Mouse (Mus musculus): ENCODE measurements at regions not wholly inside any gene's neighbourhood (a gene's known extent, or its start where the extent isn't known, plus 50 kb on each side); places are given as distances from the start of the nearest gene placed in this dataset.

- CTCF ChIA-PET = no interaction called here
Measured at GRCm38 (mm10) chr3:143447005-143447709, 565.4 kb upstream of the Pkn2 start.

- CTCF ChIA-PET = no interaction called here
Measured at GRCm38 (mm10) chr3:143417401-143417800, 535.6 kb upstream of the Pkn2 start.

GRCm38 (mm10) chr3:143411655-143412054 lies 529.9 kb upstream of the Pkn2 start:
- CTCF ChIA-PET = no interaction called here

GRCm38 (mm10) chr3:143398966-143399365 lies 517.2 kb upstream of the Pkn2 start:
- CTCF ChIA-PET = no interaction called here

- CTCF ChIA-PET = no interaction called here
Measured at GRCm38 (mm10) chr3:143384357-143384756, 502.6 kb upstream of the Pkn2 start.

GRCm38 (mm10) chr3:143379193-143379592 lies 497.4 kb upstream of the Pkn2 start:
- CTCF ChIA-PET = no interaction called here

GRCm38 (mm10) chr3:143377446-143377845 lies 495.6 kb upstream of the Pkn2 start:
- CTCF ChIA-PET = no interaction called here

- CTCF ChIA-PET = no interaction called here
Measured at GRCm38 (mm10) chr3:143375527-143376061, 493.8 kb upstream of the Pkn2 start.

GRCm38 (mm10) chr3:143373501-143373900 lies 491.7 kb upstream of the Pkn2 start:
- CTCF ChIA-PET = no interaction called here

GRCm38 (mm10) chr3:143369002-143369401 lies 487.2 kb upstream of the Pkn2 start:
- CTCF ChIA-PET = no interaction called here

GRCm38 (mm10) chr3:143340032-143340431 lies 458.2 kb upstream of the Pkn2 start:
- CTCF ChIA-PET = no interaction called here

- CTCF ChIA-PET = interaction anchor here (0.6 kb wide), 1 partner anchor 13 kb away, joined by 3 read pairs; no protein-coding TSS in a partner anchor
Measured at GRCm38 (mm10) chr3:143333339-143333738, 451.5 kb upstream of the Pkn2 start.

GRCm38 (mm10) chr3:143328521-143328920 lies 446.7 kb upstream of the Pkn2 start:
- CTCF ChIA-PET = no interaction called here

GRCm38 (mm10) chr3:143327652-143328051 lies 445.8 kb upstream of the Pkn2 start:
- CTCF ChIA-PET = no interaction called here

GRCm38 (mm10) chr3:143316457-143316856 lies 434.7 kb upstream of the Pkn2 start:
- CTCF ChIA-PET = no interaction called here

- CTCF ChIA-PET = no interaction called here
Measured at GRCm38 (mm10) chr3:143291793-143292192, 410.0 kb upstream of the Pkn2 start.

GRCm38 (mm10) chr3:143264132-143264531 lies 382.3 kb upstream of the Pkn2 start:
- CTCF ChIA-PET = no interaction called here

GRCm38 (mm10) chr3:143252643-143253042 lies 370.8 kb upstream of the Pkn2 start:
- CTCF ChIA-PET = no interaction called here

GRCm38 (mm10) chr3:143252008-143252407 lies 370.2 kb upstream of the Pkn2 start:
- CTCF ChIA-PET = no interaction called here

GRCm38 (mm10) chr3:143242691-143243090 lies 360.9 kb upstream of the Pkn2 start:
- CTCF ChIA-PET = no interaction called here

GRCm38 (mm10) chr3:143240545-143241383 lies 359.0 kb upstream of the Pkn2 start:
- CTCF ChIA-PET = no interaction called here

- CTCF ChIA-PET = no interaction called here
Measured at GRCm38 (mm10) chr3:143238546-143238945, 356.7 kb upstream of the Pkn2 start.

Measured in spleen, embryonic (tissue).